Mouse (Mus musculus) lung, embryonic 14.5 days (tissue): Measurements from ENCODE around the gene C2cd3. TPM values are rescaled to one million over a fixed set of nuclear protein-coding genes. Genes with fewer than 3 reads are reported as not detected.

Source experiments
- ATAC-seq: fragments of 200-750 bp; cut with Nextera tagmentation; 2 replicates; pipeline ENCODE4 v1.8.0; 2017; ENCODE audit warnings: mild to moderate bottlenecking, moderate TSS enrichment, moderate library complexity; ENCODE audit not compliant: insufficient read depth
- DNase-seq: peaks from one replicate; pipeline ENCODE4 v3.0.0-alpha.2; 2015
- H3K27ac ChIP-seq: fragments of 300-500 bp; sonication (generic); 2 replicates; pipeline ENCODE4 v1.5.1; 2014; ENCODE audit warnings: low read depth, mild to moderate bottlenecking, moderate library complexity
- H3K27me3 ChIP-seq: fragments of 300-500 bp; sonication (generic); 2 replicates; pipeline ENCODE4 v1.6.1; 2014; ENCODE audit warnings: low read length, control low read depth; ENCODE audit not compliant: insufficient read depth
- H3K36me3 ChIP-seq: fragments of 300-500 bp; sonication (generic); 2 replicates; pipeline ENCODE4 v1.6.1; 2014; ENCODE audit warnings: control low read depth; ENCODE audit not compliant: insufficient read depth
- H3K4me1 ChIP-seq: fragments of 300-500 bp; sonication (generic); 2 replicates; pipeline ENCODE4 v1.6.1; 2014; ENCODE audit warnings: antibody characterized with exemption, control low read depth; ENCODE audit not compliant: insufficient read depth
- H3K4me2 ChIP-seq: fragments of 300-500 bp; sonication (generic); 2 replicates; pipeline ENCODE4 v1.6.1; 2014; ENCODE audit warnings: mild to moderate bottlenecking
- H3K4me3 ChIP-seq: fragments of 300-500 bp; sonication (generic); 2 replicates; pipeline ENCODE4 v1.5.1; 2014; ENCODE audit warnings: low read depth, low read length
- H3K9ac ChIP-seq: fragments of 300-500 bp; sonication (generic); 2 replicates; pipeline ENCODE4 v1.6.1; 2014
- H3K9me3 ChIP-seq: fragments of 300-500 bp; sonication (generic); 2 replicates; pipeline ENCODE4 v1.6.1; 2016; ENCODE audit warnings: low read depth, low read length, control low read depth
- CTCF ChIP-seq: IDR thresholded peaks from 2 replicates; pipeline ENCODE4 v1.5.1; 2016; ENCODE audit warnings: antibody characterized with exemption, low read depth
- WGBS: fragments of 180-500 bp; shearing (Covaris S2); extraction: QIAGEN DNeasy Blood & Tissue Kit; methylation state at CpG from one replicate; pipeline ENCODE4 v1.1.7; 2014; 5-methylcytosine and 5-hydroxymethylcytosine counted together
- polyA plus RNA-seq: library from polyadenylated mRNA; unstranded; fragments of >200 nt; fragmentation: Nextera tagmentation; extraction: Ambion mirVana; gene quantifications from 2 replicates; pipeline ENCODE4 v1.2.1, GENCODE M21; 2014

C2cd3 gene
- polyA plus RNA-seq: 29.6 and 31.9 TPM in 2 replicates

- Histone ChIP-seq H3K9me3 (no peaks in the 10 kb centered on the region), H3K4me1 (0 out of 2 replicates have a peak, but pooled peaks cover 3% of the 10 kb centered on the region), H3K36me3 (peaks cover 21% of the 10 kb centered on the region), H3K27me3 (no peaks in the 10 kb centered on the region), H3K9ac (peak within 1 kb of the TSS; percentile 78), H3K4me3 (peak within 1 kb of the TSS; percentile 60), H3K4me2 (peak within 1 kb of the TSS; percentile 76), H3K27ac (peak within 1 kb of the TSS; percentile 68)
- peak; percentile 79 for TF ChIP-seq CTCF
- ATAC-seq (peak; percentile 98), DNase-seq (peak; percentile 100)
- WGBS: under 1% methylated on average over 54 of the region's 54 CpGs
Observed at GRCm38 (mm10) chr7:100371495-100372451, at the start of gene C2cd3, which contains the start of gene Ppme1. C2cd3 (plus strand) TSS chr7:100372233. Ppme1 (minus strand) TSS chr7:100372307.

DNA sequence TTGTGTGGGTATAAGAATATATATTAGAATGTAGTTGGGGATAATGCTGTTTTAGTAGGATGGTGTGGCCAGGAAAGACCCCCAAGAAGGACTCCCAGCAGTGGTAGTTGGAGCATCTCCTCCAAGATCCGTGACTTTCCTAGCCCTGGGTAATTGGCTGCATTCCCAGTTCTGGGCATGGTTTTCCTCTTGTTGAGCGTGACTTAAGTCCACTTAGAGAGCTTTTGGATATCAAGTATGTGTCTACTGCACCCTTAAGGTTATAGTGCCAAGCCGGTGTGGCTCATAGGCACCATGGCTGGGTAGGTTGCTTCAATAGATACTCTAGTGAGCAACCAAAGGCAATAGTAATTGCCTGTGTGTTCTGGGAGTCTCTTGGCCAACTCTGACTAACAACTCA, 48.3 kb upstream of the C2cd3 start:
- no peak for ATAC-seq
- H3K36me3 ChIP-seq: peaks cover 23% of the 10 kb centered on the region

GRCm38 (mm10) chr7:100325482-100325881, 46.6 kb upstream of the C2cd3 start:
- Histone ChIP-seq H3K4me3 (no peak overlapping the region), H3K4me1 (no peaks in the 10 kb centered on the region), H3K27me3 (no peaks in the 10 kb centered on the region), H3K4me2 (no peak overlapping the region), H3K9me3 (no peaks in the 10 kb centered on the region), H3K36me3 (peaks cover 25% of the 10 kb centered on the region), H3K27ac (no peak overlapping the region), H3K9ac (no peak overlapping the region)
- peak; percentile 71 for DNase-seq
- ATAC-seq: no peak
- 69% methylated on average over 6 of the region's 6 CpGs for WGBS
- TF ChIP-seq CTCF: peak; percentile 84

More for the DNA sequence above, 48.3 kb upstream of the C2cd3 start:
- no peak overlapping the region for H3K4me2 ChIP-seq
- 51% methylated on average over 3 of the region's 3 CpGs for WGBS
- H3K4me1 ChIP-seq: no peaks in the 10 kb centered on the region
- H3K4me3 ChIP-seq: no peak overlapping the region
- TF ChIP-seq CTCF: no peak
- no peak overlapping the region for H3K27ac ChIP-seq
- H3K27me3 ChIP-seq: no peaks in the 10 kb centered on the region
- H3K9ac ChIP-seq: no peak overlapping the region
- no peaks in the 10 kb centered on the region for H3K9me3 ChIP-seq
- peak; percentile 31 for DNase-seq

DNA sequence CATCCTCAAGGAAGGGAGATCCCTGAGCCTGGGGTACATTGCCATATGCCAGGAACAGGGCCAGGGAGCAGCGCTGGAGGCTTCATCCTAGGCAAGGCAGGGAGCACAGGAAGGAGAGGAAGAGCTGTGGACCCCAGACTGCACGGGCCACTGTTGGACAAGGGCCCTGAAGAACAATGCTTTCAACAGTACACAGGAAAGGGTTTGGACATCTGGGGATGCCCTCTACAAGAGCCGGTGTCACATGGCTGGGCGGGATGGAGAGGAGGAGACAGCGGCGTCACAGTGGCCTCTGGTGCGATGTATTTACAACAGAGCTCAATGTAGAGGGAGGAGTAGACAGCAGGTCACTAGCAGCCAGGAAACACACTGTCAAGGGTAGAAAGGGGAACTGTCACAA, 44.5 kb upstream of the C2cd3 start:
- H3K9ac ChIP-seq: no peak overlapping the region
- no peak overlapping the region for H3K4me2 ChIP-seq
- no peaks in the 10 kb centered on the region for H3K9me3 ChIP-seq
- peak; percentile 31; the same call in 1 of the 2 replicates for ATAC-seq
- peaks cover 43% of the 10 kb centered on the region for H3K36me3 ChIP-seq
- H3K27ac ChIP-seq: no peak overlapping the region
- no peaks in the 10 kb centered on the region for H3K27me3 ChIP-seq
- no peak overlapping the region for H3K4me3 ChIP-seq
- no peak for TF ChIP-seq CTCF
- 83% methylated on average over 7 of the region's 7 CpGs for WGBS
- no peak for DNase-seq
- H3K4me1 ChIP-seq: no peaks in the 10 kb centered on the region

DNA sequence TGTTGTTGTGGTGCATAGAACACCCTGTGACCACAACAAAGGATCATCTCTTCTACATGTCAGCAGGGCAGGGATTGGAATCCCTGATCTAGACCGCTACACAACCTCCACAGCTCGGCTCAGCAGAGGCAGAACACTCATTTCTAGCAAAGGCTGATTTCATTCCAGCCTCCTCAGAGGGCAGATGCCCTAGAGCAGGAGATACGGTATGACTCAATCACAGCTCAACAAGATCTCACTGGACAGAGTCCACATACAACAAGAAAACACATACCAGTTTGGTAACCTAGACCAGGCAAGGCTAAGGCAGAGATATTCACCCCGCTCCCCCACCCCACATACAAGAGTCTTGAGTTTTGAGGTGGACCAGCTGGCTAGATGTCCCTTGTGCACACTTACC, 43.4 kb upstream of the C2cd3 start:
- no peak for TF ChIP-seq CTCF
- DNase-seq: no peak
- peaks cover 51% of the 10 kb centered on the region for H3K36me3 ChIP-seq
- no peaks in the 10 kb centered on the region for H3K27me3 ChIP-seq
- H3K4me2 ChIP-seq: no peak overlapping the region
- no peaks in the 10 kb centered on the region for H3K4me1 ChIP-seq
- WGBS: 87% methylated on average over 4 of the region's 4 CpGs
- no peak for ATAC-seq
- no peaks in the 10 kb centered on the region for H3K9me3 ChIP-seq
- H3K4me3 ChIP-seq: no peak overlapping the region
- no peak overlapping the region for H3K27ac ChIP-seq
- H3K9ac ChIP-seq: no peak overlapping the region

GRCm38 (mm10) chr7:100331269-100331668, 40.8 kb upstream of the C2cd3 start:
- DNase-seq: no peak

DNA sequence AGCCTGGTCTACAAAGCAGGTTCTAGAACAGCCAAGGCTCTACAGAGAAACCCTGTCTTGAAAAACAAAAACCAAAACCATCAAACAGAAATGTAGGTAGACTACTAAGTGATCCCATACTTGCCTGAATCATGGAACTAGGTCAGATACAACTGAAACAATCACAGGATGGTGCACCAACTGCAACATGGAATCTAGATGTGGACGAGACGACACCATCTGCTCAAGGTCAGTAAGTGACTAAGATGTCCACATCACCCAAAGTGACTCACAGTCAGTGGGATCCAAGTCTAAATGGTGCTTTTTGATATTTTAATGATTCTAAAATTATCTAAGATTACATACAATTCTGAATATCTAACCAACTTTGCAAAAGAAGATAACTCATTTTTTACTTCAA, 36.1 kb upstream of the C2cd3 start:
- Histone ChIP-seq H3K4me3 (no peak overlapping the region), H3K4me2 (no peak overlapping the region), H3K27ac (no peak overlapping the region), H3K9me3 (no peaks in the 10 kb centered on the region), H3K36me3 (peaks cover 72% of the 10 kb centered on the region), H3K27me3 (no peaks in the 10 kb centered on the region), H3K4me1 (no peaks in the 10 kb centered on the region), H3K9ac (no peak overlapping the region)
- 95% methylated on average over 2 of the region's 2 CpGs for WGBS
- DNase-seq (no peak), ATAC-seq (no peak)
- no peak for TF ChIP-seq CTCF

More at GRCm38 (mm10) chr7:100331269-100331668, 40.8 kb upstream of the C2cd3 start:
- H3K4me1 ChIP-seq: no peaks in the 10 kb centered on the region
- no peak for TF ChIP-seq CTCF
- no peak overlapping the region for H3K9ac ChIP-seq
- no peak overlapping the region for H3K4me2 ChIP-seq
- peaks cover 73% of the 10 kb centered on the region for H3K36me3 ChIP-seq
- H3K27ac ChIP-seq: no peak overlapping the region
- no peaks in the 10 kb centered on the region for H3K9me3 ChIP-seq
- 83% methylated on average over 3 of the region's 3 CpGs for WGBS
- H3K27me3 ChIP-seq: no peaks in the 10 kb centered on the region
- H3K4me3 ChIP-seq: no peak overlapping the region
- ATAC-seq: no peak
